Mouse (Mus musculus): ENCODE measurements around the gene Cdk14.
A peak's percentile ranks its signal among the peaks of the same experiment; 100 is the strongest.
"Not testable (repeated sequence)": the region's sequence is repeated elsewhere in the genome, so short reads cannot be mapped to it uniquely, and the experiment has no call there.

Gene Cdk14

DNA sequence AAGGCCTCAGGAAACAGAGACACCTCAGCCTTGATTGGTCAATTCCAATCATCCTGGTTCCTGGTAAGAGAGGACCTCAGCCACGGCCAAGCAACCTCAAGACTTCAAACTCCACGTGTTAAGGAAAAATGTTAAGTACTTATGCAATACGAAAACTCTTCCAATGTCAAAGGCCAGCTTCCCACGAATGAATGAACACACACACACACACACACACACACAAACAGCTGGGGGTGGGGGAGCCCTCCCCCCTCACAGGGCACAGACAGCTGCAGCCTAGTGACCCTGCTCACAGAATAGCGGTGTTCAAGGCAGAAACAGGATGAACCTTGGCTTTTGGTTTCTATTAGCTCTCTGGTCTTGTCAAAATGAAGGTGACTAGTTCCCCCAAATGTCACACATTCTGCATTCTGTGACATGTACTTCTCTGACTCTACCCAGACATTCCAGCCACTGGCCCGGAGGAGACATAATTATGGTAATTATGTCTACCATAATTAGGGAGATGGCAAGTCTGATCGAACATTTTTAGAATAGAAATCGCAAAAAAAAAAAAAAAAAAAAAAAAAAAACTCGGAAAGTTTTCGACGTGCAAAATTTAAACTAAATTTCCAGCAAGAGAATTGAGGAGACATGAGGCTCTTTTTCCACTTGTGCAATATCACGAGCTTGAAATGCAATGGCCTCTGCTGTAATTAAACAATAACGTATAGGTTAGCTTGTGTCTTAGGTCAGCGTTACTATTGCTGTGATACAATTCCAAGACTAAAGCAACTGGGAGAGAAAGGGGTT, 54.6 kb downstream of the Cdk14 start:
- DNase-seq (ENCODE audit: low spot score) = no peak

DNA sequence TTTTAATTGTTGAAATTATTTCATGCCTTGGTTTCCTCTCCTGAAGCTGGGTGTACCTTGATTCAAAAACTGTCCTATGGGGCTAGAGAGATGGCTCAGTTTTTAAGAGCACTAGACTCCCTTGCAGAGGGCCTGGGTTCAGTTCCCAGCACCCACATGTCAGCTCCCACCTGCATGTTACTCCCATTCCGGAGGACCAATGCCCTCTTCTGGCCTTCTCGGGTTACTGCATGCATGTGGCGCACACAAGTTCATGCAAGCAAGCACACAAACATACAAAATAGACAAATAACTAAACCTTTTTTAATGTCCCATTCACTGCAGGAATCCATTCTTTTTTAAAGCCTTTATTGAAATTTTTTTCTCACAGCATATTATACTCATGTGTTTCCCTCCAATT, 58.4 kb downstream of the Cdk14 start:
- no peak for DNase-seq (ENCODE audit: low spot score)

DNA sequence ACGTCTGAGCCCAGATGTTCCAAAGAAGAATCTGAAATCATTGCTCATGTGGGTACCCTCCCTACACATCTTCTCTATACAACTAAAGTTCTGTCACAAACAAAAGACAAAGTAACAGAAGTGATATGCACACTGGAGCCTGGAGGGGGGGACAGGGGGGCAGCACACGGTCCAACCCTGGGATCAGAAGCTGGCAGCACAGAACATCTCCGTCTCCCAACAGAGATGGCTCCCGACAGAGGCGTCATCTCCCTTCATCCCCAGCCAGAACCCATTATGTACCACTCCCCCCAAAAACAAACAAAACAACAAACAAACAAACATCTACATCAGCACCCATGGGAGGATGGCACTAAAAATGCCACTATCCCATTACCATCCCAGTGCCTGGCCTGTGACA, 59.8 kb downstream of the Cdk14 start:
- no peak for DNase-seq (ENCODE audit: low spot score)

DNA sequence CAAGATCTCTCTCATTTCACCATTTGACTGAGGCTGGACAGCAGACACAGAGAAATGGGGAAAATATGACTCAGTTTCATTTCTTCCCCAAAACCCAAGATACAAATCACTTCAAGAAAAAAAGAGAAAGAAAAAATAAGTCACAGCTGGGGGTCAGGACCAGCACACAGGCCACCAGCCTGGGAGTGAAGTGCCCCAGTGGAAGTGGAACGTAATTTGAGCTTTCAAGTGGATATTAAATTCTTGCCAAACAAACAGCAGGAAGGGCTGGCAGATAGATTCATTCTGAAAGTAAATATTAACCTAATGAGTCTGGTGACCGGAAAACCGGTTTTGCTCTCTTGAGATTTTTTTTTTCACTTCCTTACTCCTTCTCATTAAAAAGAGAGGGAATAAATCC, 60.2 kb downstream of the Cdk14 start:
- DNase-seq (ENCODE audit: low spot score) = no peak

DNA sequence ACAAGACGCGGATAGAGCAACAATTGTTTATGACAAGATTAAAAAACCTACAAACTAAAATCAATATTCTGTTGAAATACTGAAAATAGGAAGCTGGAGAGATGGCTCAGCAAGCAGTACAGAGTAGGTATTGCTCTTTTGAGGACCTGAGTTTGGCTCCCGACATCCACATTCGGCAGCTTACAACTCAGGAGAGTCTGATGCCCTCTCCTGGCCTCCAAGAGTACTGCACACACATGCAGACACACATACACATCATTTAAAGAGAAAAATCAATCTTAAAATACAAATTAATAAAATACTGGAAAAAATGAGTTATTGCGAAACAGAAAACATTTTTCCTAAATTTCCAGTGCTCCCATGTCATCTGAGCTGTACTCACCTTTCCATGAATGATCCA, 60.7 kb downstream of the Cdk14 start:
- no peak for DNase-seq (ENCODE audit: low spot score)

DNA sequence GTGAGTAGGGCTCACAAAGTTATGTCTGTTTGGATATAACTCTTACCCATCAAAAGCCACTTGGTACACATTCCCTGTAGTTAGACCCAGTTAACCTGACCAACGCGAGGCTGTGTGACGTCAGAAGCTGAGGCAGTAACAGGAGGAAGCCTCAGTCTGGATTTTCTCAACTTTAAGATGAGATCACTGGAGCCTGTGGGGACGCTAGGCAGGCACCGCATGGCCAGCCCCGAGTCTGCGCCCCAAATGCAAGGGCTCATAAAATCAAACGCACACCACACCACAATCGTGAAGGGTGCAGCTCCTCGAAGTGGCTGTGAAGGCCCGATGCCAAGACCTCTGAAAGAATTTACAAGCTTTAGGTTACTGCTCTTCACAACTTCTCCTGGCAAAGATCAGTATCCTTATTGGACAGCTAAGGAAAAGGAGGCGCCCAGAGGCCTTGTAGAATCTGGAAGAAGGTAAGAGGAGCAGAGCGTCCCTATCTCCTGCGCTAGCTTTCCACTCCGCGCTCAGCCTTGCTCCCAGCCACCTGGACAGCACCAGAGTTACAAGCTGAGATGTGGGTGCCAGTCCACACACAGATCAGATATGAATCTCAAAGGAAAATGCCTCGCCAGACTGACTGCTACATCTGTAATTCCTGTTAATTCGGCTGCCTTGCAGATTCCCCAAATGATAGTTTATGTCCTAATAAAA, 61.9 kb downstream of the Cdk14 start:
- no peak for DNase-seq (ENCODE audit: low spot score)

DNA sequence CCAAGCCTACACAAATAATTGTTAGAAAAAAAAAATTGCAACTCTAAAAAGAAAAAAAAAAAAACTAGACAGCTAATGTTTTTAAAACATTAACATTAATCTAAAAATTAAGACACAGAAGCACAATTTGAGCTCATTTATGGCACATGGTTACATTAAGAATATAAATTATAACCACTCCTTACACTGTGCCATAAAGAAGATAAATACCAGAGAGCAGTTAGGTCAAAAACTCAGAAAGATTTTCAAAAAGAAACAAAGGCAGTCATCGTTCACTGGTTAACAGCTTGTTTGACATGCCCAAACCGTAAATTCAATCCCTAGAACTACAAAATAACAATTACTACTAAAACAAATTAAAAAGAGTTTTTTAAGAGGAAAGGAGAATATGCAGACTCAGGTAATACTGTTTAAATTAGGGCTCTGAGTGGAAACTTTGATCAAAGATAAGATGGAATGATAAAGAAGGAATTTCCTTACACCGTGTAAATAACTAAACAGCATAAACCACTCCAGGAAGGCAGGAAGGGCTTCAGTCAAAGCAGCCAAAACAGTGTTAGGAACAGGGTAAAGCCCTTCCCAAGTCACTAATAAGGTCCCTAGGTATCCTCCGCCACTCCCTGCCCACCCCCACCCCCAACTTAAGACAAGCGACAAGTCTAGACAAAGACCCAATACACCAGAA, 65.3 kb downstream of the Cdk14 start:
- DNase-seq (ENCODE audit: low spot score) = no peak

DNA sequence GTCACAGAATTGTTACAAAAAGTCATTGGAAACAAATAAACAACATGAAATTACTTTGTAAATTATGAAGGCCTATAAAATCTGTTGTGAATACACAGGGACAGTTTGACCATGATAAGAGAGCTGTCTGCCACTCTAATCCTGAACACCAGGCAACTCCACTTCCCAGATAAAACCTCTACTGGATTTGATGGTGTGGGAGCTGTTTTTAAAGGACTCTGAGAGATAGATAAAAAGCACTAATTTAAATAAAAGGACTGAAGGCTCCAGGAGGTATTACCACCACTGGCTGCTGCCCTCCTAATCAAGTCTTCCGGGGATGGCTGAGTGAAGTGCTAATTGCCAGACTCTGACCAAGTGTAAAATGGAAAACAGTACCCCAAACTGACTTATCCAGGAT, 66.2 kb downstream of the Cdk14 start:
- DNase-seq (ENCODE audit: low spot score) = no peak

DNA sequence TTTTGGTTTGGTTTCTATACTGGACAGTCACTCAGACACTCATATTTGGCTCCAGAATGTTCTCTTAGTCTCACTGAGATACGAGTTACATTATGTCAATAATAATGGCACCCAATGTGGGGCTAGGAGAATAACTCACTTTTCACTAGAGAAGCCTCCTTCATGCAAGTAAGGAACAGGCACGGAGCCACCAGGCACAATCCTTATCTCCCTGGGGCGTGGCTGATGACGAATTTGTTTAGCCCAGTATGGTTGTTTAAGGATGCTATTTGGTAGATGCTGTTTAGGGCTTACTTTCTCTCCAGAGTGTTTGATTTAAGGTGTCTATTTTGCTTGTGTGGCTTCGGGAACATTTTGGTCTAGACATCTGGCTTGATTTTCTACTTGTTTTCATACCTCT, 75.5 kb downstream of the Cdk14 start:
- peak; percentile 7 for DNase-seq (ENCODE audit: low spot score)

DNA sequence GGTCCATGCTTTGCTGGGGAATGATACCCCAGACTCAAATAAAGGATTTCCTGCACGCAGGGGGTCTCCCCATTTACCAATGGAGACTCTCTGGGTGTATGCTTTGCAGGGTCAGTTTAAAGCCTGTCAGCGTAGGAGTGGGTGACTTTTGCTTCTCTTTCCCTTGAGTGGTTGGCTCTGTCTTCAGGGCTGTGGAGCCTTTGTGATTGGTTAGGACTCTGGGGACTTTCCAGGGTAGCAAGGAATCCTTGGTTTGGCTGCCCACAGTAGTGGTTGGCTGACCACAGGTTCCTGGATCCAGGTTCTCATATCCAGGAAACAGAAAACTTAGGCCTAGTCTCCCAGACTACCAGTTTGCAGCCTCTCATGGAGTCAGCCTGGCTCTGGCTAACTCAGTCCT, 76.4 kb downstream of the Cdk14 start:
- no peak for DNase-seq (ENCODE audit: low spot score)

DNA sequence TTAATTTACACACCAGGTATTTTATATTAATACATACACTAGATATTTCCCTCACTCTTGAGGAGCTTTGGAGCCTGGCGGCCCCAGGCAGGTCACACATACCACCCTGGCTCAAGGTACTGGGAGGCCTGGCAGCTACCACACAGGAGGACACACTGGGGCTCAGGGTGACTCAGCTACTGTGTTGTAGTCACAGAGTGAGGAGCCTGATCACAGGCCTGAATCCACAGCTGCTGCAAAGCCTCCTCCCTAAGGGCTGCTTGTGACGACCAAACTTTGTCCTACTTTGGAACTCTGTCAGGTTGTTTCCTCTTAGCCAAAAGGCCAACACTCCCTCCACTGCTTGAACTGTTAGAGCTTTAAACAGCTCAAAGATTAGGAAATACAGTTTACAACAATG, 76.8 kb downstream of the Cdk14 start:
- peak; percentile 18 for DNase-seq (ENCODE audit: low spot score)

DNA sequence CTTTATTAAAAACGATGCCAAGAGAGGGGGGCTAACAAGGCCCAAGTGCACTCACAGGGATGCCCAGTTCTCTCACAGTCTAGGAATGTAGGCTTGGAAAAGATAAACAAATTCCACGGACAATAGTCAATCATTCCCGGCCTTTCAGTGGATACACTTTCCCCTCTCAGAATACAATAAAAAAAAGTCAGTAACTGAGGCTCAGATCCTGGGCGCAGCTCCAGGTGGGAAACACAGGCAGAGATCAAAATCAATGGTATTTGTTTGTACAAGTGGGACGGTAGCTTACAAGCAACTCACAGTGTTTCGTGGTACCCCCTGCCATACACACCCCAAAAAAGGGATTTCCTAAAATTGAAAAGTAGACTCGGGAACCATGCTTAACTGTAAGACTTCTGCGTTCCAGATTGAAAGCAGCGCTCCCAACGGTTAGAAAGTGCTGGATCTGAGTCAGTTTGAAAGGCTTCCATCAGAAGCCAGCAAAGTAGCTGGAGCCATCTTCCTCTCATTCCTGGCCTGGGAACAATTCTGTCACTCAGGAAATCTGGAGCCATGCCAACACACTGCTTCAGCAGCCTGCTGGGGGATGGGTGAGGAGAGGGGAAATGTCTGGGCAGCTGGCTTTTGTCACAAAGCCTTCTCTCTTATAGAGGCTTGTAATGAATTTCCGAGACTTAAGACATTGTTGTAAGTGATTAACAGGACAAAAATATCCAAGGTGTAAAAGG, 77.5 kb downstream of the Cdk14 start:
- peak; percentile 38 for DNase-seq (ENCODE audit: low spot score)

DNA sequence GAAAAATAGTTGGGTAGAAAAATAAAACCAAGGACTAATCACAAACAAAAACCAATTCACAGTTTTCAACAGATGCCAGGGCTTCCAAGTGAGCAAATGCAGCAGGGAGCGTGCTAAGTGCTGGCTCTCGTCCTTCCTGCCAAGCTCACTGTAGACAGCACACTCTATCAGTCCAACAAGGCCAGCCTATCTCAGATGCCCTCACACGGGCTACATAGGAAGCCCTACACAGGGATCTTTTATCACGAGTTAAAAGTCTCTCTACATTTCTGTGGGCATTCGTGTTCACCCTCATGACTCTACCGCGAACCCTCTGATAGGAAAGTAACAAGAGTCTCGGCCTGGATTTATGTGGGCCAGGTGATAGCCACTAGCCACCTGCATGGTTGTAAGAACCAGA, 78.5 kb downstream of the Cdk14 start:
- no peak for DNase-seq (ENCODE audit: low spot score)

DNA sequence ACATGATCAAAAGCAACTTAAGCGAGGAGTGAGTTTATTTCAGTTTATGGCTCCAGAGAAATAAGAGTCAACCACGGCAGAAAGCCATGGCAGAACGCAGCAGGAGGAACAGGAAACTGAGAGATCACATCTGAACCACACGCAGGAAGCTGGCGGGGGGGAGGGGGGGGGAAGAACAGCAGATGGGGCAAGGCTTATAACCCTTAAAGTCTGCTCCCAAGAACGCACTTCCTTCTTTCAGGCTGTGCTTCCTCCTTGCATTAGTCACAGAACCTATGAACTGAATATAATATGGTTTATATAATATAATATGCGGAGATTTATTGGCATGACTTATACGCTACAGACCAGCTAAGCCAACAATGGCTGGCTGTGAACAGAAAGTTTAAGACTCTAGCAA, 86.2 kb downstream of the Cdk14 start:
- DNase-seq (ENCODE audit: low spot score) = no peak

DNA sequence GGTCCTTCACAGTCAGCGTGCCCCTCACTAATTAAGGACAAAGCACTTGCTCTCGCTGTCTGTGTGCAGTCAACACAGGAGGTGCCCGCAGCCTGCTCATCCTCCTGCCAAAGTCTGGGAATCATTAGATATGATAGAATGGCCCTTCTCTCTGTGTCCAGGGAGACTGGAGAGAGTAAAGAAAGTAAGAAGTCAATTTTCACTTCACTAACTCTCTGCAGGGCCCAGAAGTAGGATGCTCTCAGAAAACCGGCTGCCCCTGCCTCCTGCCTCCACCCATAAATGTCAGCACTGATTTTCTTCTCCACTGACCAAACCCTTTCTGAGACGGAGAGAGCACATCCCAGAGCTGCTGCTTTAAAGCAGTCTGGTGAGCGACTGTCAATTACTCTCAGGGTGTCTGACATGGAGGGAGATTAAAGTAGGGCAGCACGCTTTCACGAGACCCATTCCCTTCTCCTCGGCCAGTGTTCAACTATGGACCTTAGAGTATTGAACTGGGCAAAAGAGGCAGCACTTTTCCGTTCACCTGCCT, 89.1 kb downstream of the Cdk14 start:
- DNase-seq (ENCODE audit: low spot score) = no peak

DNA sequence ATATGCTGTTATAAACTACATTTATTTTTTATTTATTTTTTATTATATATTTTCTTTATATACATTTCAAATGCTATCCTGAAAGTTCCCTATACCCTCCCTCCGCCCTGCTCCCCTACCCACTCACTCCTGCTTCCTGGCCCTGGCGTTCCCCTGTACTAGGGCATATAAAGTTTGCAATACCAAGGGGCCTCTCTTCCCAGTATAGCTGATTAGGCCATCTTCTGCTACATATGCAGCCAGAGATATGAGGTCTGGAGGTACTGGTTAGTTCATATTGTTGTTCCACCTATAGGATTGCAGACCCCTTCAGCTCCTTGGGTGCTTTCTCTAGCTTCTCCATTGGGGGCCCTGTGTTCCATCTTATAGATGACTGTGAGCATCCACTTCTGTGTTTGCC, 91.1 kb downstream of the Cdk14 start:
- DNase-seq (ENCODE audit: low spot score) = not testable (repeated sequence)

DNA sequence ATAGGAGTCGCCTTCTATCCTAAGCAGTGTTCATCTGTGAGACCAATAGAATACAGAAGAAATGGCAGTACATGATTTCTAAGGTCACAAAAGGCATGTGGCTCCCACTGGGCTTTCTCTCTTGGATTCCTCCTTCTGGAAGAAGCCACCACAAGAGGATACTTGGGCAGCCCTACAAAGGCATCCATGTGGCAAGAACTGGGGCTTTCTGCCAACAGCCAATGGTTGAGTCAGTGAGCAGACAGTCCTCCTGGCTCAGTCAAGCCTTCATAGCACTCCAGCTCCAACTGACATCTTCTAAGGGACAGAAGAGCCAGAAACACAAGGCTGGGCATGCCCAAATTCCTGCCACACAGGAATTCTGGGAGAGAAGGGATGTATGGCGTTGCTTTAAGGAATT, 93.4 kb downstream of the Cdk14 start:
- peak; percentile 24 for DNase-seq (ENCODE audit: low spot score)

DNA sequence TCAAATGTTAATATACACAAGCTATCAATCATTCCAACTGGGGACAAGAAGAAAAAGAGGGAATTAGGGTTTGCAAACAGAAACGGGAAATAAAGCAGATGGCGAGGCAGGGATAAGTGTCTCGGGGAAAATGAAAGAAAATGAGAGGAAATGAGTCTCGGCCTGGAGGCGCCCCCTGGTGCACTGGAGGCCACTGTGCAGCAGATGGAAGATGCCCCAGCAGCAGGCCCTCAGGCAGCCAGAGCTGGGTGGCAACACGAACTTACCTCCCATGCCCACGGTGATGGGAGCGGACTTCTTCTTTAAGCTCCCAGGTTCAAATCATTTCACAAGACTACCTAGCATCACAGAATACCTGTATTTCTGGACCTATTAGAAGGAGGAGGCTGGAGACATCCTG, 97.4 kb downstream of the Cdk14 start:
- no peak for DNase-seq (ENCODE audit: low spot score)

DNA sequence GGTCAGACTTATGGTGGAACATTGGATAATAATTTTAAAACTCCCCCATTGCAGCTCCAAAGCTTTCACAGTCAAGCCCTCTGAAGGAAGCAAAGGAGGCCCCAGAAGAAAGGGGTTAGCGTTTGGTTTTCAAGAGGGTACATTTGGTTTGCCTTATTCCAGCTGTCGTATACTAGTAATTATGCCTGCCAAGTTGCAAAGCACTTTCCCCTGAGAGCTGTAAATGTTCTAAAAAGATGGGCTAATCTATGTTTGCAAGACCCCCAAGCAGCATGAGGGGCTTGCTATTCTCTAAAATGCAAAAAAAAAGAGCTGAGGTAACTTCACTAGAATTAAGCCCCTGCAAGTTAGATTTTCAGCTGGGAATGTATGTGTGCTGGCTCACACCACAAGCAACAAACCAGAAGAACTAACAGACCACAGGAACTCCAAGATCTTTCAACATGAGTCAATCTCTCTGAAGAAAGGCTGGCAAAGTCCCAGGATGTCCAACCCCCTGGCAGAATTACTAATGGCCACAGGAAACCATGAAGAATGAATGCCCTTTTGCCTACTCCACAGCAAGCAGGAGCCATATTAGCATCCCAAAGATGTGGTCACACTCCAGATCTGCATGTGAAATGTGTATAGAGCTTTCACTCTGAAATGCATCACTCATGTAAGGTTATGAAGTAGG, 99.5 kb downstream of the Cdk14 start:
- DNase-seq (ENCODE audit: low spot score) = peak; percentile 53

DNA sequence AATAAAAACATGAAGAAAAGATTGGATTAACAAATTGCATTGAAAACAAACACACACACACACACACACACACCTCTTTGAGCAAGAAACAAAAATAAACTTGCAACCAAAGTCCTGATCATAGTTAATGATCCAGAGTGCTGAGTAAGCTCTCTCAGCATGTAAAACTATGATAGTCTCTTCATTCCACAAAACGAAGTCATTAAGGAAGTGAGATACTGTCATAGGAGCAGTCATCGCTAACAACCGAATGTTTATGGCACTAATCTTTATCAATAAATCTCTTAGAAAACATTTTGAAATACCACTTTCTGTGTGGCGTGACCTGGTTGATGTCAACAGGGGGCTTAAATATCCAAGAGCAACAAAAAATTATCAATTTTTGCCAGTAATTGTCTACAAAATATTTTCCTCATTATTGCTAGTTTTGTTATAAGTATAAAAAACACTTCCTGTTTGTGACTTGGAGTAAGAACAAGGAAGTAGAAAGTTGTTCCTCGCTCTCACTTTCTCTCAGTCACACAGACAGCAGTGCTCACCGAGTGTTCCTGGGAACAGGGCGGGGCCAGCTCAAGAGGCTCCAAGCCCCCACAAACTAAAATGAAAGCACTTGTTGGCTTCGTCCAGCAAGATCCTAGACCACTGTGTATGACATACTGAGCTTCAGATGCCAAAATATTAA, 100.1 kb downstream of the Cdk14 start:
- peak; percentile 18 for DNase-seq (ENCODE audit: low spot score)

DNA sequence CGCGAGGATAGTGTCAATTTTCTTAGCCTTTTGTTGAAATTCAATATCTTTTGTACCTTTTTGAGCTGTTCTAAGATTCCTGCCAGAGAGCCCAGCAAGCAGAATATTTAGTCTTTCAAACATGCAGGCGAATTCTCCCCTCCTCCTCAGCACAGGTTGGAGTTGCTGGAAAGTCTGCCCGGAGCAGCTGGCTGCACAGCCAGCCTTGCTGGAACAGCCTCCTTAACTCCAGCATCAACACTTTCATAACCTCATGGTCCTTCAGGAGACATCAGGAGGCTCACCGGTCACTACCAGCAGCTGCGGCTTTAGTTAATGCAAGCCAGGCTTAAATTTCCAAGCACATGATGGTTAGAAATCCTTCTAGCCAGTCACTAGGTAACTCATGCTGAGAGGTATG, 105.8 kb downstream of the Cdk14 start:
- no peak for DNase-seq (ENCODE audit: low spot score)

All from urinary bladder, postnatal 14 days (tissue).